Mouse (Mus musculus) splenic B cell, adult 2 months (primary cell): ENCODE results near the gene Sumf1.

Source experiments
- DNase-seq: peaks from one replicate; pipeline ENCODE4 v3.0.0-alpha.2; 2011; ENCODE audit warnings: low read depth, low spot score
- H3K27me3 ChIP-seq: 2 replicates; pipeline ENCODE4 v1.6.1; 2012; ENCODE audit warnings: mild to moderate bottlenecking, low read length, moderate library complexity, mixed read lengths; ENCODE audit not compliant: control insufficient read depth, poor library complexity, insufficient read depth, severe bottlenecking
- H3K36me3 ChIP-seq: 2 replicates; pipeline ENCODE4 v1.6.1; 2012; ENCODE audit warnings: mild to moderate bottlenecking, low read length, moderate library complexity, mixed read lengths; ENCODE audit not compliant: control insufficient read depth, poor library complexity, insufficient read depth, severe bottlenecking

Gene Sumf1

DNA sequence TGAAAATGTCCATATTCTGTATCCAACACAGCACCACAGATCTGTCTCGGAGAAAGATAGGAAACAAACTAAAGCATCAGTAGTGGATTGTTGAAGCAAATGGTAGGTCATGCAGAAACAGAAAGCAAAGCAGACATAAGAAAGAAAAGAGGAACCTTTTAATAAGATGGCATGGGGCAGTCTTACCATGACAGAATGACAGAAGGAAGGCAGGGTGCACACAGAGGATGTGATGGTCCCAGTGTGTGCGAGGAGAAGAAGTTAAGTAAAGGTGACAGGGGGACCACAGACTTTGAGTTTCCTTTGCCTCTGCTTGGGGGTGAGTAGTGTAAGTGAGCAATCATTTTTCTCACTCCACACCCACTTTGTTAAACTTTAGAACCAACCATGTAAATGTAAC is 6.3 kb downstream of the Sumf1 start:
- no peaks in the 10 kb centered on the region for H3K36me3 ChIP-seq
- H3K27me3 ChIP-seq: no peaks in the 10 kb centered on the region
- DNase-seq: peak; percentile 56

GRCm38 (mm10) chr6:108174181-108174580 is 11.2 kb downstream of the Sumf1 start:
- Histone ChIP-seq H3K27me3 (no peaks in the 10 kb centered on the region), H3K36me3 (peaks cover 14% of the 10 kb centered on the region)
- DNase-seq: no peak

- DNase-seq: no peak
Observed at GRCm38 (mm10) chr6:108172219-108172618, 13.2 kb downstream of the Sumf1 start.

DNA sequence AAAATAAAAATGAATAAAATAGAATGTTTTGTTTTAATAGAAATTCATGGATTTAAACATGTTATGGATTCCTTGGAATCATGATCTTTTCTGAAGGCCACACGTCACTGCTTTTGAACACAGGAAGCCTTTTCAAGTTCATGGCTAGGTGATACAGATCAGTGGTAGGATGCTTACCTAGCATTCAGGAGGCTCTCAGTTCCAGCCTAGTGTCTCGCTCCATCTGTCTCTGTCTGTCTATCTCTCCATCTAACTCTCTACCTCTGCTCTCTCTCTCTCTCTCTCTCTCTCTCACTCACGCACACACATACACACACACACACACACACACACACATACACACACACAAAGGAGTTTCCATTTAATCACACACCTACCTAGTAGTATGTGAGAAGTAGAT is 15.9 kb downstream of the Sumf1 start:
- no peak for DNase-seq
- peaks cover 14% of the 10 kb centered on the region for H3K36me3 ChIP-seq
- H3K27me3 ChIP-seq: no peaks in the 10 kb centered on the region

More at GRCm38 (mm10) chr6:108172219-108172618, 13.2 kb downstream of the Sumf1 start:
- Histone ChIP-seq H3K36me3 (peaks cover 14% of the 10 kb centered on the region), H3K27me3 (no peaks in the 10 kb centered on the region)

GRCm38 (mm10) chr6:108168723-108169122 is 16.7 kb downstream of the Sumf1 start:
- Histone ChIP-seq H3K36me3 (peaks cover 14% of the 10 kb centered on the region), H3K27me3 (no peaks in the 10 kb centered on the region)
- no peak for DNase-seq

DNA sequence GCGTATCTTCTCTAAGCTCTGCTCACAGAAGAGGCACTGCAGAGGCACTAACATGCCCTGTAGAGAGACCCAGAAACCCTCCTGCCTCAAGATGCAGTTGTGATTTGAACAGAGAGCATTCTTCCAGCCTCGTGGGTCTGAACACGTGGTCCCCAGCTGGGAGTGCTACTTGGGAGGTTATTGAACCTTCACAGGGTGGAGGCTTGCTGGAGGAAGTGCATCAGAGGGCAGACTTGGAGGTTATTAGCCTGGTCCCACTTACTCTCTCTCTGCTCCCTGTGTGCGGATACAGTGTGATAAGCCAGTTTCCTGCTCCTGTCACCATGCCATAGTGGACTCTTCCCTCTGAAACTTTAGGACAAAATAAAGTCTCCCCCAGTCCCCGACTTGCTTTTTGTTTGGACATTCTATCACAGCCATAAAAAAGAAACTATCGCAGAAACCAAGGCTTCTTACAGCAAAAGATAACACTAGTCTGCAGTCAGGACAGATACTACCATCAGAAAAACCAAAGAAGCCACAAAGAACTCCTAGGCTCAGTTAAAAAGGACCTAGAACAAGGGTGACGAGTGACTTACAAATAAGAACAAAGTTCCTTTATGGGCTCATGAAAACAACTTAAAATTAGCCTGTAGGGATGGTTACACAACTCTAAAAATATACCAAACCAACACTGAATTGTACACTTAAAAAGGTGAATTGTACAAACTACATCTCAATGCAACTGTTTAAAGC is 17.3 kb downstream of the Sumf1 start:
- peak; percentile 22 for DNase-seq
- Histone ChIP-seq H3K36me3 (peaks cover 9% of the 10 kb centered on the region), H3K27me3 (no peaks in the 10 kb centered on the region)

GRCm38 (mm10) chr6:108165598-108165997 is 19.8 kb downstream of the Sumf1 start:
- DNase-seq: no peak
- H3K27me3 ChIP-seq: no peaks in the 10 kb centered on the region
- H3K36me3 ChIP-seq: no peaks in the 10 kb centered on the region

DNA sequence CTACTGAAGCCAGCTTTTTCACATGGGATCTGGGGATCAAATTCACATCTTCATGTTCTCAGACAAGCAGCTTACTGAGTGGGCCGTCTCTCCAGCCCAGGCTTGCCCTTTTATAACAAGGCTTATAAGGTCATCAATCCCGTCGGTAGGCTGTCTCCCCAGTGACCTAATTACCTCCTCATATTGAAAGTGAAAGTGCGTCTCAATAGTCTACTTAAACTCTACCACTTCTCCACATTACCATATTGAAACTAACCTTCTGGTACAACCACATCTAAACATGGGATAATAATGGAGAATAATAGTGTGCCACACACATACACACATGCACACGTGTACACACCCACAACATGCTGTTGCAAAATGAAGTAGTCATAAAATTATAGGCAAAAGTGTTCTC is 20.4 kb downstream of the Sumf1 start:
- H3K27me3 ChIP-seq: no peaks in the 10 kb centered on the region
- DNase-seq: peak; percentile 49
- H3K36me3 ChIP-seq: no peaks in the 10 kb centered on the region

GRCm38 (mm10) chr6:108160608-108161007 is 24.8 kb downstream of the Sumf1 start:
- Histone ChIP-seq H3K27me3 (no peaks in the 10 kb centered on the region), H3K36me3 (no peaks in the 10 kb centered on the region)
- no peak for DNase-seq

DNA sequence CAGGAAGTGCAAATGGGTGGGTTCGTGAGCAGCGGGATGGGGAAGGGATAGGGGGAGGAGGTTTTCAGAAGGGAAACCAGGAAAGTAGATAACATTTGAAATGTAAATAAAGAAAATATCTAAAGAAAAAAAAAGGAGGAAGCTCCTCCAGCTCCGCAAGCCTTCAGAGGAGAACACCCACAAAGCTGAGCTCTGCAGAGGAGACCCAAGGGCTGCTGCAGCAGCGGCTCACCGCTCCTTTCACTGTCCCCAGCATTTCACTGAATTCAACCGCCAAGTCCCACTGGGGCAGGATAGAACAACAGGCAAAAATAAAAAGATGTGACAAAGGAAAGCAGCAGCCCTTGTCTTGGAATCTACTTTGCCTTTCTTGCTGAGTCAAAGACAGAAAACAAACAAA is 28.5 kb downstream of the Sumf1 start:
- no peak for DNase-seq
- Histone ChIP-seq H3K27me3 (no peaks in the 10 kb centered on the region), H3K36me3 (no peaks in the 10 kb centered on the region)

GRCm38 (mm10) chr6:108154243-108154642 is 31.1 kb downstream of the Sumf1 start:
- Histone ChIP-seq H3K27me3 (no peaks in the 10 kb centered on the region), H3K36me3 (no peaks in the 10 kb centered on the region)
- DNase-seq: peak; percentile 28

- no peaks in the 10 kb centered on the region for H3K27me3 ChIP-seq
- DNase-seq: no peak
- no peaks in the 10 kb centered on the region for H3K36me3 ChIP-seq
Observed at GRCm38 (mm10) chr6:108152661-108153269, 32.6 kb downstream of the Sumf1 start.

GRCm38 (mm10) chr6:108152081-108152480 is 33.3 kb downstream of the Sumf1 start:
- Histone ChIP-seq H3K27me3 (no peaks in the 10 kb centered on the region), H3K36me3 (no peaks in the 10 kb centered on the region; the same call in 1 of the 2 replicates)
- no peak for DNase-seq

GRCm38 (mm10) chr6:108149235-108149634 is 36.1 kb downstream of the Sumf1 start:
- Histone ChIP-seq H3K36me3 (peaks cover 2% of the 10 kb centered on the region; the same call in 1 of the 2 replicates), H3K27me3 (no peaks in the 10 kb centered on the region)
- DNase-seq: no peak

DNA sequence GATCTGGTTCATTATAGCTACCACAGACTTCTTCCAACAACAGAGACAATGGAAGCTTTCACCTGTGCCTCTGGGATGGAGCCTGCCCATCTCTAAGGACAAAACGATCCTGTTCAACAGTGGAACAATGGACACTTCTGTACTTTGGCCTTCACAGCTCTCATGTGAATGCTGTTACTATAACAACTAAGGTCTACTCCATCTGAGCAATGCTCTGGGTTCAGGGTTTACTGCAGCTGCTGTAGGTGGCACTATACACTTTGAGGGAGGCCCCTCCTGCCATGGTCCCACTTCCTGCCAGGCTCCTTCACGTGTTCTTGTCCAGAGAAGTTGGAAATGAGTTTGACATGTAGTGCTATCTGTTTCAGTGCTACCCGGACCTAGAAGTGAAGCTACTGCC is 36.9 kb downstream of the Sumf1 start:
- Histone ChIP-seq H3K27me3 (no peaks in the 10 kb centered on the region), H3K36me3 (peaks cover 2% of the 10 kb centered on the region; the same call in 1 of the 2 replicates)
- no peak for DNase-seq
